Mouse (Mus musculus) lung, postnatal 0 days (tissue): ENCODE measurements around the gene 1700037H04Rik.

ENCODE experiments used
- CTCF ChIP-seq: IDR thresholded peaks from 2 replicates; pipeline ENCODE4 v1.5.1; 2016; ENCODE audit warnings: antibody characterized with exemption, mild to moderate bottlenecking
- EP300 ChIP-seq: IDR thresholded peaks from 2 replicates; pipeline ENCODE4 v1.6.1; 2016; ENCODE audit warnings: antibody characterized with exemption, mild to moderate bottlenecking, control low read depth

DNA sequence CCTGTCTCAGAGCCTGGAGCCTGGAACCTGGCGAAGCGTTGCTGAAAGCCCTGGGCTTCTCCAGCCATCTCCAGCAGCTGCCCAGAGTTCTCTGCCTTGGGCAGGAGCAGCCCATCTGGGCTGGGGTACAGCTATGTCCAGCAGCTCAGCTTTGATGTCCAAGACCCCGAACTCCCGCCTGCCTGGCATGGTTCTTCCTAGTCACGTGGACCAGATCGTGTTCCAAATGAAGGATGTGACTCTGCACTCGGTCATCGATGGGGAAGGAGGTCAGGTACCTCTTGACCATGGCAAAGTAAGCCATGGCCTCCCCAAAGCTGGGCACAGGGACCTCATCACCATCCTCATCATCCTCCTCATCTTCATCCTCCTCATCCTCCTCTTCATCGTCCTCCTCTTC is 18.1 kb upstream of the 1700037H04Rik start:
- no peak for TF ChIP-seq CTCF
- no peak for TF ChIP-seq EP300
